Mouse (Mus musculus) cerebellum, postnatal 10 days (tissue): ENCODE measurements at regions not wholly inside any gene's neighbourhood (a gene's known extent, or its start where the extent isn't known, plus 50 kb on each side); places are given as distances from the start of the nearest gene placed in this dataset.

ENCODE experiments used
- DNase-seq, 2 experiments: peaks; one replicate each; pipeline ENCODE4 v3.0.0; 2021; ENCODE audit warnings: mixed read lengths in 2 of 2

GRCm38 (mm10) chr10:45009676-45010075 lies 57.3 kb upstream of the Prep start:
- peak; percentile 54 to 67 for DNase-seq

GRCm38 (mm10) chr10:45009235-45009634 lies 57.8 kb upstream of the Prep start:
- DNase-seq: no peak

DNA sequence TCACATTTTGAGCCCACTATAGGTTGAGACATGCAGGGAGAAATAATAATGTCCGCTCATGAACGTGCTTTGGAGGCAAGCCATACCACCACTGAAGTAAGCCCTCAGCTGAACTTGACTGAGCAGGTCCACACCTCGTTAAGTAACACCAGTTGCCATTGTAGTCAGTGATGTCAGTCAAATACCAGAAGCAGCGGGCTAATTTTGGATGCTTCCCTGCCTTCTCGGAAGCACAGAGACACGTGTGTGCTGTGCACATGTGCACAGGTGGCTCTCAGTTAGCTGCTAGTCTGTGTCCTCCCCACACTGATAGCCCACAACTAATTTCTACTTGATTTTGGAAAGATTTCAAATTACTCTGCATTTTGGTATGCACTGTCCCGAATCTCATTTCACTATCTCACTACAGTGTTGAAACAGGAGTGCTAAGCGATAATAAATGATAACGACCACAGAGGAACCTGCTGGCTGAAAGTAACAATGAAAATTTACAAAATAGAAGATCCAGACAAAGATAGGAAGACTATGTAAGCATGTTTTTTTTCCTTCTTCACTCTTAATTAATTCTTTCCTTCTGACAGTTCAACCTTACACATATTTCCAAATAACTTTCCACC lies 62.9 kb upstream of the Prep start:
- no peak for DNase-seq

DNA sequence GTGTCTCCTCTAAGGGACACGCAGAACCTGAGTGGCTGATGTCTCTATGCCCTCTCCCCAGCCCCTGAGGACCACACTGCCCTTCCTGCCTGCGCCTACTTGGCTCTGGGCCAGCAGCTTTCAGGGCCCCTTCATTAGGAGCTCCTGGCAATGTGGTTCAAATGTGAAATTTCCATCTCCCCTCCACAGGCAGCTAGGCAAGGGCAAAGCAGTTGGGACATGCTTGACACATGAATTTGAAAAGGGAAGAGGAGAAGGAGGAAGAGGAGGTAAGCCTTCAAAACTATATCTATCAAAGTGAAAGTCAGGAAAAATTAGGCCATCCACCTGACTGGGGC lies 63.7 kb upstream of the Prep start:
- DNase-seq: peak; percentile 51 to 59

GRCm38 (mm10) chr10:45002637-45003343 lies 64.2 kb upstream of the Prep start:
- DNase-seq: no peak

DNA sequence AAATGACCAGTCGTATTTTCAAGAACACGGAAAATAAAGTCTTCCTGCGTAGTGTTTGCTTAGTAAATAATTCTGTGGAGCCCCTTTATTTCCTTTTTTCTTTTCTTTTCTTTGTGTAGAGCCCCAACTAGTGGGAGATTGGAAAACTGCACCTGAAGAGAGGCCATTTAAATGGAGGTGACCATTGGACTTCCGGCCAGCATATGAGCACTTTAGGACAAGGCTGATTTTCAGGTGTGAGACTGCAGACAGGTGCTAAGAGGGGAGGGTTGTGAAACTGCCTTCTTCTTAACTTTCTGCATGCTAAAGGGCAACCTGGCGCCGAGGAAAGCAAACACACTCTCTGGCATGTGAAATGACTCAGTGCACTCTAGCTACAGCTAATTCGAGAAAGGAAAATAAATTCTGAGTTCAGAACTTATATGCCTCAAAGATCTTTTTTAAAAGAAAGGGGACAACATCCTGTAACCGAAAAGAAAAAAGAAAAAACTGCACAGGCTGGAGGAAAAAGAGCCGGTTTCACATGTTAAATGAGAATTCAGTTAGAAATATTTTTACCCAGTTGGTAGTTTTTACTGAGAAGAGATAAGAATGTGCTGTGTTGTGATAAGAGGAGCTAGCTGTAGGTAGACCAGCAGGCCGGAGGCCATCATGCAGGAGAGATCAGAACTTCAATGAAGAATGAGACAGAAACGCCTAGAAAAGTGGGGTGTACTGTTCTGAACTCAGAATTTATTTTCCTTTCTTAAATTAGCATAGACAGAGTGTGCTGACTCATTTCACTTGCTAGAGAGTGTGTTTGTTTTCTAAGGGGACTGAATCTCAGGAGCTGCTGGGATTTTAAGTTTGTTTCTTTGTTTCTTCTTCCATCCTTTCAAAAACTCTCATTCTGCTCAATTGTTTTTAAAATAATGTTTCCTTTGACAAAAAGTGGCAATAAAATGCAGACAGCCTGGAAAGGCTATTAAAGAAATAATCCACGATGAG lies 65.8 kb upstream of the Prep start:
- DNase-seq: peak; percentile 82 to 87

GRCm38 (mm10) chr10:45000027-45000840 lies 66.8 kb upstream of the Prep start:
- peak; percentile 33 to 35 for DNase-seq

- no peak for DNase-seq
These were observed 69.1 kb upstream of the Prep start for GRCm38 (mm10) chr10:44997906-44998289.

- DNase-seq: peak in 1 of 2 experiments; percentile 23
These were observed 69.7 kb upstream of the Prep start for GRCm38 (mm10) chr10:44997184-44997905.

- no peak for DNase-seq
These were observed 71.2 kb upstream of the Prep start for GRCm38 (mm10) chr10:44995756-44996155.

DNA sequence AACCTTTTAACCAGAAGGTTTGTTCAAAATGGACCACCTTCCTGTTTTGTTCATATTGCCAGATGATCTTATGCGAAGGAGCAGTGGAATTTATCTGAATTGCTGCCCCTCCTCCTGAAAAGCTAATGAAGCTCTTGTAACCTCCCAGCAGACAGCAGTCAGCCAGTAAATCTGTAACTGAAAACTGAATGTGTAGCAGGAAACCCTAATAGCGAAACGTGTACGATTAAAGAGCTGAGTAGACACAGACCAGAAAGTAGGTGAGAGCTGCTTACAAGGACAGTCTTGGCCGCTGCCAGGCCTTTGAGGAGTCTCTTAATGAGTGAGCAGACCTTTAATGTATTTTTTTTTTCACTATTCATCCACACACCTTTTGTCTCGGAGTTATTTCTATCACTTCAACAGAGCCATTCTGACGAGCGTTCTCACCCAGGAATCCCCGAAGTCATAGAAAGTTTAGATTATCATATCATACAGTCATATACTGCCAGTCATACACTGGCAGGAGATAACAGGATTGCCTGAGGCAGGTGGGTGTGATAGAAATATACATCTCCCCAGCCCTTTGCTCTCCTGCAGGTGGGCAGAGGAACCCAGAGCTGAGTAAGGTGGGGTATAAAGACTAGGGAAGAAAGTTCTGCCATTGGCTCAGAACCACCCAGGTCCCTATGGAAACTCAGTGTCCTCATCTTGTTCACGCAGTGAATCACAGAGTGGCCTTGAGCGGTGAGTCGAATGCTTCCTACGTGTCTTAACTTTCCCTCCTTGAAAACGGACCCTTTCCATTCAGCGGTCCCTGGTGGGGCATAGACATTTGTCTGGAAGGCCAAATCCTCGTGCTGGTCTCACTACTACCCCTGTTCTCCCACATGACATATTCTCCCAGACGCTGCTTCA lies 72.4 kb upstream of the Prep start:
- no peak for DNase-seq

GRCm38 (mm10) chr10:44993470-44994260 lies 73.3 kb upstream of the Prep start:
- no peak for DNase-seq

DNA sequence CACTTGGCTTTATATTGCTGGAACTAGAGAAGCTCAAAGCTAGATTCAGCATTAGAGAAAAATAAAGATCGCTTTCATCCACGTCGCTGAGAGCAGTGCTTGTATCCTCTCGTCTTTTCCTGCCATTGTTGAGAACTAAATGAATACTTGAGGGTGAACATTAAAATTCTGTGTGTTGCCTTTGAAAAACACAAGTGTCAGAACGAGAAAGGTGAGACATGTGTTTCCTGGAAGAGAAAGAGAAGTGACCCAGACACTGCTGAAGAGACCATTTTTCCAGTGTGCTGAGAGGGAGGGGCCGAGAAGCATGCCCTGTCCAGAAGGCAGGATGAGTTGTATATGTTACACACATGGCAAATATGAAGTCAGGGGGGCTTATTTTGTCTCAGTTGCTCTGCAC lies 77.5 kb upstream of the Prep start:
- no peak for DNase-seq

DNA sequence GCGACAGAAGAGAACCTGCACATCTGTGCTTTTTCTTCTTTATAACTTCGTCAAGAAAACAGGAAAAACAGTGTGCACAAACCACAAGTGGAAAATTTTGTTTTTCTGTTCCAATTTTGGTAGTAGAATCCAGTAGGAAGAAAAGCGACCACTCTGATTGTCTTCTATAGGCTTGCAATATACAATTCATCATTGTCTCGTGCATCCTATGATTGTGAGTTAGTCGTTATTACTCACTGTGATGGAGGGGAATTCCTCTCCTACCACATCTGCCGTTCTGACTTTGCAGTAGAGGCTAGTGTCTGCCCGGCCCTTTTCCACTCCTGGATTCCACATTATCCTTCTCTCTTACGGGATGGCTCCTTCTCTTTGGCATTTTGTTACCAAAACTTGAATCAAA lies 78.2 kb upstream of the Prep start:
- no peak for DNase-seq

- DNase-seq: no peak
These were observed 79.4 kb upstream of the Prep start for GRCm38 (mm10) chr10:44987615-44988014.

GRCm38 (mm10) chr10:44981913-44982312 lies 85.1 kb upstream of the Prep start:
- no peak for DNase-seq

GRCm38 (mm10) chr10:44976815-44977214 lies 90.2 kb upstream of the Prep start:
- no peak for DNase-seq

- no peak for DNase-seq
These were observed 95.1 kb upstream of the Prep start for GRCm38 (mm10) chr10:44971911-44972310.

GRCm38 (mm10) chr10:44959968-44960367 lies 107.0 kb upstream of the Prep start:
- no peak for DNase-seq

GRCm38 (mm10) chr10:44945205-44945725 lies 121.7 kb upstream of the Prep start:
- DNase-seq: no peak
